Mouse (Mus musculus) layer of hippocampus, adult 8-10 months (tissue): ENCODE measurements around the gene Msh5. TPM values are rescaled to one million over a fixed set of nuclear protein-coding genes. Genes with fewer than 3 reads are reported as not detected.

Experiments used
- DNase-seq, 2 experiments: peaks; one replicate each; pipeline ENCODE4 v3.0.0; 2022; ENCODE audit warnings: low spot score in 2 of 2
- total RNA-seq, 4 experiments: library from RNA; stranded (reverse); gene quantifications; 2 replicates each; pipeline ENCODE4 v1.2.4; 2022

The Msh5 gene
- total RNA-seq, 4 experiments from 2014 or later: 1.1 to 2.1 (median 1.4) TPM

- no peak for DNase-seq
Measured at GRCm38 (mm10) chr17:35070556-35071229, 24.1 kb upstream of the Msh5 start.

GRCm38 (mm10) chr17:35068213-35068914 is 21.8 kb upstream of the Msh5 start:
- no peak for DNase-seq

GRCm38 (mm10) chr17:35066084-35066483 is 19.5 kb upstream of the Msh5 start, which contains the start of gene Mpig6b:
Gene Mpig6b (minus strand): TSS chr17:35066184.
- DNase-seq: no peak

- DNase-seq: no peak
Measured at GRCm38 (mm10) chr17:35064951-35065947, 18.7 kb upstream of the Msh5 start, which contains the start of gene Ly6g6c. Gene Ly6g6c (plus strand): TSS chr17:35065388.

- DNase-seq: no peak
Measured at GRCm38 (mm10) chr17:35064378-35064877, 17.9 kb upstream of the Msh5 start.

- DNase-seq: no peak
Measured at GRCm38 (mm10) chr17:35063466-35063865, 16.9 kb upstream of the Msh5 start.

GRCm38 (mm10) chr17:35061299-35061698 is 14.8 kb upstream of the Msh5 start:
- DNase-seq: no peak

GRCm38 (mm10) chr17:35060737-35061297 is 14.3 kb upstream of the Msh5 start:
- DNase-seq: no peak

GRCm38 (mm10) chr17:35060071-35060470 is 13.5 kb upstream of the Msh5 start:
- no peak for DNase-seq

- DNase-seq: peak; percentile 47 to 61
Measured at GRCm38 (mm10) chr17:35058911-35059892, 12.7 kb upstream of the Msh5 start, which contains the start of gene Ddah2. Gene Ddah2 (plus strand): TSS chr17:35059035.

- DNase-seq: no peak
Measured at GRCm38 (mm10) chr17:35058316-35058715, 11.8 kb upstream of the Msh5 start.

- no peak for DNase-seq
Measured at GRCm38 (mm10) chr17:35057090-35057489, 10.5 kb upstream of the Msh5 start.

- DNase-seq: no peak
Measured at GRCm38 (mm10) chr17:35055691-35056495, 9.3 kb upstream of the Msh5 start.

- DNase-seq: no peak
Measured at GRCm38 (mm10) chr17:35052271-35052798, 5.8 kb upstream of the Msh5 start.

GRCm38 (mm10) chr17:35051156-35052086 is 4.9 kb upstream of the Msh5 start:
- no peak for DNase-seq

GRCm38 (mm10) chr17:35050126-35050750 is 3.7 kb upstream of the Msh5 start:
- DNase-seq: no peak

GRCm38 (mm10) chr17:35049561-35050016 is 3.0 kb upstream of the Msh5 start, which contains the start of gene Clic1:
Gene Clic1 (plus strand): TSS chr17:35049966.
- no peak for DNase-seq
